Mouse (Mus musculus) megakaryocyte, embryonic 14.5 days (primary cell): ENCODE measurements around the gene Cryab.

Source experiments
- FLI1 ChIP-seq: IDR thresholded peaks from 2 replicates; pipeline ENCODE4 v1.6.1; 2012; ENCODE audit warnings: low read length, inconsistent platforms, mixed read lengths
- GATA1 ChIP-seq: IDR thresholded peaks from 3 replicates; pipeline ENCODE4 v1.6.1; 2012; ENCODE audit warnings: mixed read lengths, low read length, inconsistent platforms, borderline replicate concordance

GRCm38 (mm10) chr9:50722451-50722911 is 28.6 kb upstream of the Cryab start:
- TF ChIP-seq GATA1 (no peak), FLI1 (no peak)
